Mouse (Mus musculus) stomach, postnatal 0 days (tissue): ENCODE results near the gene Dock8. TPM values are rescaled to one million over a fixed set of nuclear protein-coding genes. Genes with fewer than 3 reads are reported as not detected.

Source experiments
- ATAC-seq: fragments of 200-750 bp; cut with Nextera tagmentation; 2 replicates; pipeline ENCODE4 v1.8.0; 2017; ENCODE audit not compliant: low FRiP score, low TSS enrichment
- DNase-seq: peaks from one replicate; pipeline ENCODE4 v3.0.0-alpha.2; 2016; ENCODE audit warnings: low spot score
- H3K27ac ChIP-seq: fragments of 300-500 bp; sonication (generic); replicated peaks from 2 replicates; pipeline ENCODE4 v1.5.1; 2014; ENCODE audit warnings: mild to moderate bottlenecking, control low read depth
- H3K27me3 ChIP-seq: fragments of 300-500 bp; sonication (generic); 2 replicates; pipeline ENCODE4 v1.6.1; 2014; ENCODE audit warnings: low read length; ENCODE audit not compliant: control insufficient read depth, insufficient read depth
- H3K36me3 ChIP-seq: fragments of 300-500 bp; sonication (generic); 2 replicates; pipeline ENCODE4 v1.6.1; 2014; ENCODE audit warnings: low read length, mixed read lengths; ENCODE audit not compliant: control insufficient read depth, insufficient read depth
- H3K4me1 ChIP-seq: fragments of 300-500 bp; sonication (generic); replicated peaks from 2 replicates; pipeline ENCODE4 v1.6.1; 2014; ENCODE audit warnings: antibody characterized with exemption; ENCODE audit not compliant: control insufficient read depth, insufficient read depth
- H3K4me2 ChIP-seq: fragments of 300-500 bp; sonication (generic); replicated peaks from 2 replicates; pipeline ENCODE4 v1.6.1; 2014; ENCODE audit warnings: low read depth, mild to moderate bottlenecking, control low read depth, moderate library complexity
- H3K4me3 ChIP-seq: fragments of 300-500 bp; sonication (generic); 2 replicates; pipeline ENCODE4 v1.5.1; 2014; ENCODE audit warnings: low read depth, low read length, control low read depth
- H3K9ac ChIP-seq: fragments of 300-500 bp; sonication (generic); 2 replicates; pipeline ENCODE4 v1.6.1; 2014; ENCODE audit warnings: mild to moderate bottlenecking, low read length, control low read depth, mixed read lengths
- H3K9me3 ChIP-seq: fragments of 300-500 bp; sonication (generic); 2 replicates; pipeline ENCODE4 v1.6.1; 2016; ENCODE audit warnings: low read length; ENCODE audit not compliant: control insufficient read depth
- CTCF ChIP-seq: IDR thresholded peaks from 2 replicates; pipeline ENCODE4 v1.5.1; 2016; ENCODE audit warnings: antibody characterized with exemption, low read depth, mild to moderate bottlenecking, moderate library complexity
- EP300 ChIP-seq: optimal IDR thresholded peaks from 2 replicates; pipeline ENCODE3; 2016; ENCODE audit warnings: antibody characterized with exemption
- WGBS: fragments of 180-500 bp; shearing (Covaris S2); extraction: QIAGEN DNeasy Blood & Tissue Kit; methylation state at CpG from one replicate; pipeline ENCODE4 v1.1.7; 2014; 5-methylcytosine and 5-hydroxymethylcytosine counted together
- polyA plus RNA-seq: library from polyadenylated mRNA; unstranded; fragments of >200 nt; fragmentation: Nextera tagmentation; extraction: Ambion mirVana; gene quantifications from 2 replicates; pipeline ENCODE4 v1.2.1, GENCODE M21; 2015

The Dock8 gene
- polyA plus RNA-seq, 1 experiment from 2014 or later = 3.4 TPM

DNA sequence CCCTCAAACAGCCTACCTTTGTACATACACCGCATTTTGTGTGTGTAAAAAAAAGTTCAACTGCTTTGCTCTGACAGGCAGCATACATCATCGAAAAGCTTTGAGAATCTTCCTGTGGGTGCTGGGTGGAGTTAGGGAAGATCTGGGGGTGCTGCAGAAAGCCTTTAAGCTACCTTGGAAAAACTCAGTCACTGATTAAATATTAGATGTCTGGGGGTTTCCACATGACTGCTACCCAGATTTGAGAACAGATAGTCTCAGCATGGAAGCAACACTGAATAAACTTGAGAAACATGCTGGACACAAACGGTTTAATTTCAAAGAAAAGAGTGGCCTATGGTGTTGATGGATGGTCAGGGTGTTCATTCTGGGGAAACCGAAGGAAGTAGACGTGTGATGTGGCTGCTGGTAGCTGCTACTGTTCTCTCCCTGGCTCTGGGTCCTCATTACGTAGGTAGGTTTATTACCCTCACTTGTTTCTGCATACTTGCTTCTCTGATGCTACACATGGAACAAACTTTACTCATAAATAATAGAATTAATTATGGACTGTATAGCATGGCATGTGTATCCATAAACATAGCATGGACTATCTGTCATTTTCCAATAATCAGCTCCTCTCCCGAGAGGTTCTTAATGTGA lies 15.4 kb upstream of the Dock8 start:
- Histone ChIP-seq H3K36me3 (no peaks in the 10 kb centered on the region), H3K9ac (no peak overlapping the region), H3K4me1 (no peaks in the 10 kb centered on the region), H3K4me2 (no peak overlapping the region), H3K9me3 (no peaks in the 10 kb centered on the region), H3K27ac (no peak overlapping the region), H3K27me3 (no peaks in the 10 kb centered on the region), H3K4me3 (no peak overlapping the region)
- WGBS = 60% methylated on average over 7 of the region's 7 CpGs
- ATAC-seq = no peak
- no peak for TF ChIP-seq EP300
- TF ChIP-seq CTCF = no peak
- DNase-seq = no peak

DNA sequence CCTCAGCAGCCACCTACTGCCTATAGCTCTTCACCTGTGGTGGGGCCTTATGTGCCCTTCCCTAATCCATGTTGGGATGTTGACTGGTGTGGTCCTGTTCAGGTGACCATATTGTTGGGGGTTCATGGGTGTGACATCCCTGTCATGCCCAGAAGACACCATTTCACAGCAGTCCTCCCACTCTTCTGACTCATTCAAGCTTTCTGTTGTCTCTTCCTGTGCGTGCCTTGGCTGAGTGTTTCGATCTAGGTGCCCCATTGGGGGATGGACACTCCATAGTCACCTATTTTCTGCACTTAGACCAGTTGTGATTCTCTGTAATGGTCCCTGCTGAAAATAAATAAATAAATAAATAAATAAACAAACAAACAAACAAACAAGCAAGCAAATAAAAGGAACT lies 14.3 kb upstream of the Dock8 start:
- ATAC-seq = no peak
- Histone ChIP-seq H3K4me2 (no peak overlapping the region), H3K9ac (no peak overlapping the region), H3K27me3 (no peaks in the 10 kb centered on the region), H3K36me3 (no peaks in the 10 kb centered on the region), H3K4me1 (no peaks in the 10 kb centered on the region), H3K27ac (no peak overlapping the region), H3K9me3 (no peaks in the 10 kb centered on the region), H3K4me3 (no peak overlapping the region)
- DNase-seq = no peak
- 95% methylated on average over 2 of the region's 2 CpGs for WGBS
- TF ChIP-seq CTCF (no peak), EP300 (no peak)

DNA sequence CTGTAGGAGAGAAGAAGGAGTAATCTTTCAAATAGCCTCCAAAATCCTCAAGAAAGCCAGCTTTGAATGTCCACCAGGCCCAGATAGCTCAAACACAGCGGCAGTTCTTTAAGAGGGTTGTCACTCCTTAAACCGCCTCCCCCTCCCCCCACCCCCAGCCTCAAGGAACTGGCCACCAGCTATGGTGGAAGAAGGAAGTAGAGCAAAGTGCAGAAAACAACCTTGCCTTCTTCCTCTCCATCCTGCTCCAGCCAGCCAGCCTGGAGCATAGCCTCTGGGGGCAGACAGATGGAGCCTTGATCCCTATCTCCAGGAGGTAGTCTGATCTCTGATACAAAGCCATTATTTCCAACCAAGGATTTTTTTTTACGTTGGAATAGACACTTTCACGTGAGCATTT lies 12.0 kb upstream of the Dock8 start:
- H3K4me3 ChIP-seq = no peak overlapping the region
- no peak for ATAC-seq
- no peaks in the 10 kb centered on the region for H3K4me1 ChIP-seq
- no peak overlapping the region for H3K4me2 ChIP-seq
- no peaks in the 10 kb centered on the region for H3K27me3 ChIP-seq
- TF ChIP-seq CTCF = no peak
- no peak for TF ChIP-seq EP300
- H3K27ac ChIP-seq = no peak overlapping the region
- DNase-seq = no peak
- H3K9ac ChIP-seq = no peak overlapping the region
- 58% methylated on average over 4 of the region's 4 CpGs for WGBS
- H3K36me3 ChIP-seq = no peaks in the 10 kb centered on the region
- no peaks in the 10 kb centered on the region for H3K9me3 ChIP-seq

DNA sequence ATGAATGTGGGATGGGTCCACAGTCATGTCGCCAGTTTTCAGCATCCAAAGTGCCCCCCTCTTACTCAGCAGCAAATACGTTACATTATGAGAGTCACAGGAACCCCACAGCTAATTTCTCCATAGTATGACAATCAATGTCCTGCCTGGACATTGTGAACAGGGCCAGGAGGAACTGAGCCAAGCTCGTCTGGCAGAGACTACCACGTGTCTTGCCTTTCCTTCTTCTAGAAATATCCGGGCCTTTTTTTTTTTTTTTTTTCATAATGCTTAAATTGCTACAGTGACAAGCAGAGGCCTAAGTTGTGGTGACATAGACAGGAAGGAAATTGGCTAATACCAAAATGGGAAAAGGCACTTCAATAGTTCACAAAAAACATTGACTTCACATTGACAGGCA lies 10.5 kb upstream of the Dock8 start:
- no peak overlapping the region for H3K4me3 ChIP-seq
- H3K4me1 ChIP-seq = no peaks in the 10 kb centered on the region
- no peak overlapping the region for H3K27ac ChIP-seq
- no peaks in the 10 kb centered on the region for H3K36me3 ChIP-seq
- no peak for ATAC-seq
- H3K9me3 ChIP-seq = no peaks in the 10 kb centered on the region
- no peak overlapping the region for H3K4me2 ChIP-seq
- no peak for TF ChIP-seq CTCF
- no peak for TF ChIP-seq EP300
- no peak for DNase-seq
- H3K27me3 ChIP-seq = no peaks in the 10 kb centered on the region
- H3K9ac ChIP-seq = no peak overlapping the region
- WGBS = 58% methylated on average over 5 of the region's 5 CpGs

DNA sequence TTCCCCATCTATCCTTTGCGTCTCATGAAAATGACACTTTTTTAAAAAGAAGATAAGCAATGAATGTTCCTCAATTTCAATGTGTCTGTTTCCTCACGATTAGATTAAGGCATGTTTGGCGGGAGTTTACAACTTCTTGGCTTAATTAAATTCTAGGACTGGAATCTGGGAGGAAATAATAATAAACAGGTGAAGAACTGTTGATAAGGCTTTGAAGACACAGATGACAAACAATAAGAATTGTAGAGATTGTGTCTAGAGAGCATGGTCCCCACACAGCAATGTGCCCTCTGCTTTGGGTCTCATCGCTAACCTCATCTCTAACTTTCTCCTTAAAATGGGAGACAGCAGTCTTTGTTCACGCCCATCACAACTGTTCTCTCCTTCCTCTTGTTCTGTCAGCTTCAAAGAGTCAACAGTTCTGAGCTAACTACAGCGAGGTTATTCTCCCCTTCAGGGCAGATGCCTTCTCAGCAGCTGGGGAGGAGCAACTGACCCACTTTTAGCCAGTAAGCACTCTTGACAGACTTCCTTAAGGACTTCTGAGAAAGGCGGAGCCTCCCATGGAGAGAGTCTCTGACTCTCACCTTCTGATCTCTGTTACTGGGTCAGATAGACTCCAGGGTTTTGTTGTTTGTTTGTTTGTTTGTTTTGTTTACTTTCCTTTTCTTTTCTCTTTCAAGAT lies 9.1 kb upstream of the Dock8 start:
- 64% methylated on average over 7 of the region's 7 CpGs for WGBS
- TF ChIP-seq EP300 = no peak
- TF ChIP-seq CTCF = no peak
- H3K4me3 ChIP-seq = no peak overlapping the region
- DNase-seq (no peak), ATAC-seq (no peak)
- no peaks in the 10 kb centered on the region for H3K36me3 ChIP-seq
- no peak overlapping the region for H3K4me2 ChIP-seq
- H3K27ac ChIP-seq = no peak overlapping the region
- H3K9me3 ChIP-seq = no peaks in the 10 kb centered on the region
- no peaks in the 10 kb centered on the region for H3K4me1 ChIP-seq
- no peaks in the 10 kb centered on the region for H3K27me3 ChIP-seq
- H3K9ac ChIP-seq = no peak overlapping the region

DNA sequence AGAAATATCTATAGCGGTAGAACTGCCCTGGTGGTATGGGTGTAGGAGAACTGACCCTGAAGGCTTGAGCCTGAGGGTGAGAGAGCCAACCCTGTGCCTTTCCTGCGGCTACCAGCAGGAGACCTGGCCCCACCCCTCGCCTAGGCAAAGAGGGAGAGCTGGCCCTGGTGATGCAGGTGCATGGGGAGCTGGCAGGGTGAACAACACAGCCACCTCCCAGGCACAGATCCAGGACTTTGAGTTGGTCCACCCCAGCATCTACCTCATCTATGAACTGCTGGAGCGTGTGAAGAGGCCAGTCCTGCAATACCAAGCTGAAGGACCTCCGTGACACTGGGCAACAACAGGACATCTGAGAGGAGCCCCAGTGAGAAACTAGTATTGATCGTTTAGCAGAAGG lies 5.8 kb upstream of the Dock8 start:
- H3K4me3 ChIP-seq = no peak overlapping the region
- TF ChIP-seq EP300 (no peak), CTCF (peak; percentile 23; the same call in 1 of the 2 replicates)
- H3K4me2 ChIP-seq = no peak overlapping the region
- H3K27me3 ChIP-seq = no peaks in the 10 kb centered on the region
- no peaks in the 10 kb centered on the region for H3K9me3 ChIP-seq
- WGBS = 64% methylated on average over 6 of the region's 6 CpGs
- H3K4me1 ChIP-seq = no peaks in the 10 kb centered on the region
- H3K27ac ChIP-seq = no peak overlapping the region
- H3K36me3 ChIP-seq = no peaks in the 10 kb centered on the region
- H3K9ac ChIP-seq = no peak overlapping the region
- ATAC-seq = no peak
- no peak for DNase-seq
